Mouse (Mus musculus) midbrain, embryonic 14.5 days (tissue): ENCODE data around the gene Slc39a2. TPM values are rescaled to one million over a fixed set of nuclear protein-coding genes. Genes with fewer than 3 reads are reported as not detected.
A peak's percentile ranks its signal among the peaks of the same experiment; 100 is the strongest.

Source experiments
- ATAC-seq: fragments of 200-750 bp; cut with Nextera tagmentation; 2 replicates; pipeline ENCODE4 v1.8.0; 2017; ENCODE audit warnings: moderate number of reproducible peaks, moderate library complexity; ENCODE audit not compliant: low FRiP score, low TSS enrichment
- DNase-seq: peaks from one replicate; pipeline ENCODE4 v3.0.0-alpha.2; 2015
- H3K27ac ChIP-seq: fragments of 300-500 bp; sonication (generic); replicated peaks from 2 replicates; pipeline ENCODE4 v1.5.1; 2014; ENCODE audit warnings: mild to moderate bottlenecking, low read depth, low read length, moderate library complexity
- H3K27me3 ChIP-seq: fragments of 300-500 bp; sonication (generic); 2 replicates; pipeline ENCODE4 v1.6.1; 2014; ENCODE audit warnings: low read length, control low read depth, mixed read lengths; ENCODE audit not compliant: control insufficient read depth, insufficient read depth
- H3K36me3 ChIP-seq: fragments of 300-500 bp; sonication (generic); 2 replicates; pipeline ENCODE4 v1.6.1; 2014; ENCODE audit warnings: low read length, control low read depth; ENCODE audit not compliant: control insufficient read depth, insufficient read depth
- H3K4me1 ChIP-seq: fragments of 300-500 bp; sonication (generic); 2 replicates; pipeline ENCODE4 v1.6.1; 2014; ENCODE audit warnings: mild to moderate bottlenecking, antibody characterized with exemption, low read length, control low read depth; ENCODE audit not compliant: control insufficient read depth, insufficient read depth
- H3K4me2 ChIP-seq: fragments of 300-500 bp; sonication (generic); 2 replicates; pipeline ENCODE4 v1.6.1; 2014; ENCODE audit warnings: mild to moderate bottlenecking, low read length, moderate library complexity
- H3K4me3 ChIP-seq: fragments of 300-500 bp; sonication (generic); replicated peaks from 2 replicates; pipeline ENCODE4 v1.5.1; 2014; ENCODE audit warnings: low read depth, low read length
- H3K9ac ChIP-seq: fragments of 300-500 bp; sonication (generic); replicated peaks from 2 replicates; pipeline ENCODE4 v1.6.1; 2014; ENCODE audit warnings: mild to moderate bottlenecking, low read length, moderate library complexity
- H3K9me3 ChIP-seq: fragments of 300-500 bp; sonication (generic); 2 replicates; pipeline ENCODE4 v1.6.1; 2016; ENCODE audit warnings: low read length, control low read depth, mixed read lengths; ENCODE audit not compliant: control insufficient read depth
- WGBS: fragments of 180-500 bp; shearing (Covaris S2); extraction: QIAGEN DNeasy Blood & Tissue Kit; methylation state at CpG from one replicate; pipeline ENCODE4 v1.1.7; 2014; 5-methylcytosine and 5-hydroxymethylcytosine counted together
- polyA plus RNA-seq: library from polyadenylated mRNA; unstranded; fragments of >200 nt; fragmentation: Nextera tagmentation; extraction: Ambion mirVana; gene quantifications from 2 replicates; pipeline ENCODE4 v1.2.1, GENCODE M21; 2014

The Slc39a2 gene
- polyA plus RNA-seq, 1 experiment from 2014 or later = 1.1 TPM

DNA sequence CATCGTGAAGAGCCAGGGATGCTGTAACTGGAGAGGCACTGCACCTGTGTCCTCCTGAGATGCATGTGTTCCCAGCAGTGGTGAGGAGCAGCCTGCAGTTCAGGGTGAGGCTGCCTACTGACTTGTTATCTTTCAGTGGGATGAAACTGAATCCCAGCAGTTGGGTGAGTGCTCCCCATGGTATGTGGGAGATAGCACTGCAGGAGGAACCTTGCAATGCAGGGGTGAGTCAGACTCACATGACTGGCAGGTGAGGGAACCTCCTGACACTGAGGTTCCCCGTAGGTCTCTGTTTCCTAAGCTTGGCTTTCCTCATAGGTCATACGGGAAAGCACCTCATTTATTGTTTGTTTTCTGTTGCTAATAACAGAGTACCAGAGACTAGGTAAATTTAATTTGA is 15.2 kb upstream of the Slc39a2 start:
- no peak overlapping the region for H3K4me2 ChIP-seq

GRCm38 (mm10) chr14:51883527-51884030 is 9.1 kb upstream of the Slc39a2 start:
- peak overlapping the region; percentile 81 for H3K27ac ChIP-seq
- no peak overlapping the region; the same call in 1 of the 2 replicates for H3K9ac ChIP-seq
- ATAC-seq (peak; percentile 32), DNase-seq (peak; percentile 83)
- WGBS = under 1% methylated on average over 4 of the region's 4 CpGs
- H3K4me1 ChIP-seq = peaks cover 12% of the 10 kb centered on the region
- peaks cover 20% of the 10 kb centered on the region for H3K36me3 ChIP-seq
- H3K4me3 ChIP-seq = peak overlapping the region; percentile 77
- peak overlapping the region; percentile 83 for H3K4me2 ChIP-seq
- H3K27me3 ChIP-seq = no peaks in the 10 kb centered on the region
- H3K9me3 ChIP-seq = no peaks in the 10 kb centered on the region

More for the DNA sequence above, 15.2 kb upstream of the Slc39a2 start:
- Histone ChIP-seq H3K9ac (no peak overlapping the region), H3K27ac (no peak overlapping the region), H3K9me3 (no peaks in the 10 kb centered on the region), H3K4me3 (no peak overlapping the region), H3K27me3 (no peaks in the 10 kb centered on the region), H3K4me1 (no peaks in the 10 kb centered on the region), H3K36me3 (no peaks in the 10 kb centered on the region)
- 83% methylated on average over 3 of the region's 3 CpGs for WGBS
- no peak for ATAC-seq
- no peak for DNase-seq

DNA sequence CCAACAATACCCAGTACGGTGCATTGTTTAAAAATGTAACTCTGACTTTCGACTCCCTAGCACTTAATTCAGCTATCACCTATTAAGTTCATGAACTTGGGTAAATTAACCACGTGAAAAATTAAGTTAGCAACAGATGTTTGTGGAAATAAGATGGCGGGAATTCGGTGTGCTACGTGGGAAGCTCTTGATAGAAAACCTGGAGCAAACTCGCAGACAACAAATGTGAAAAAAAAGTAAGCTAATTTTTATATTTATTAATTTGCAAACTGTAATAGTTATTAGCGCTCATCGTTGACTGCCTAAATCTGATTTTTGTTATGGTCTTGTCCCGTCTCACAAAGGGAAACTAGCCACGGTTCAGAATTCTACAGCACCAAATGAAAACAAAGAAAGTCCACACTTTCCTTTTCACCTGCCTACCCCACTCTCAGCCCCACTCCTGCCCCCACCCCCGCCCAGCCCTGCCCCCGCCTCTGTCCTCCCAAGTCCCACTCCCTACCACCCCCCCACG is 8.6 kb upstream of the Slc39a2 start:
- Histone ChIP-seq H3K4me1 (peaks cover 12% of the 10 kb centered on the region), H3K27me3 (no peaks in the 10 kb centered on the region), H3K27ac (peak overlapping the region; percentile 81), H3K9me3 (no peaks in the 10 kb centered on the region), H3K36me3 (peaks cover 26% of the 10 kb centered on the region), H3K9ac (peak overlapping the region; percentile 76), H3K4me3 (peak overlapping the region; percentile 77), H3K4me2 (peak overlapping the region; percentile 83)
- peak; percentile 69 for DNase-seq
- WGBS = 1% methylated on average over 14 of the region's 14 CpGs
- ATAC-seq = peak; percentile 4

DNA sequence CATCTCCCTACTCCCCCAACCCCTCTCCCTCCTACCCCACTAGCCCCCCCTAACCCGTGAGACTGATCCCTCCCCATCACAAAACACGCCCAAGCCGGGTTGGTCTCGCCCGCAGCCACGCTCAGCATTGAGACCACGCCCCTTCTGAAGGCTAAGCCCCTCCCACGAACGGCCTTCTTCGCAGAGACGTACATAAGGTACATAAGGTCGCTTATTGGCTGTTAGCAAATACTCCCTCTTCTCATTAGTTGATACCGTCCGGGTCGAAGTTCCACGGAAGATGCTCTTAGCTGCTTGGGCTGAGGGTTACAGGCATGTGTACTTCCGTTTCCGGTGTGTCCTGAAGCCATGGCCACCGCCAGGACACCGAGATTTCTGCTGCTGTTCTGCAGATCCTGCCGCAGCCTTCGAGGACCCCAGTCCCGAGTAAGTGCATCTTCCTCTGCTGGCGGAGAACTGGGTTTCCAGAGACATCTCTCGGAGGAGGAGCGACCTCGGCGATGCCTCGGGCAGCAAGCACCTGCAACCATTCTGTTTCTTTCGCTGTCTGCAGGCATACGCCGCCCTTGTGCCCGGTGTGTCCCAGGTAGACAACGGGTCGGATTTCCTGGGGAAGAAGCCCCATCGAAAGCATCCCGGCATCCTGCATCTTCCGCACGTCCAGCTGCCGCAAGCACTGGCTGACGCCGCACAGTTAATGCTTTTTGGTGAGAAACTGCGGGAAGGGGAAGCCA is 7.9 kb upstream of the Slc39a2 start, which contains the start of gene Mettl17:
Gene Mettl17, plus strand, starts transcription at position 245 of the 734 bp plus-strand sequence.
- Histone ChIP-seq H3K36me3 (peaks cover 32% of the 10 kb centered on the region), H3K4me3 (peak within 1 kb of the TSS; percentile 77), H3K9me3 (no peaks in the 10 kb centered on the region), H3K4me2 (peak within 1 kb of the TSS; percentile 83), H3K9ac (peak within 1 kb of the TSS; percentile 76), H3K27me3 (no peaks in the 10 kb centered on the region), H3K4me1 (peaks cover 12% of the 10 kb centered on the region), H3K27ac (peak within 1 kb of the TSS; percentile 81)
- ATAC-seq (peak; percentile 97), DNase-seq (peak; percentile 98)
- under 1% methylated on average over 43 of the region's 43 CpGs for WGBS

DNA sequence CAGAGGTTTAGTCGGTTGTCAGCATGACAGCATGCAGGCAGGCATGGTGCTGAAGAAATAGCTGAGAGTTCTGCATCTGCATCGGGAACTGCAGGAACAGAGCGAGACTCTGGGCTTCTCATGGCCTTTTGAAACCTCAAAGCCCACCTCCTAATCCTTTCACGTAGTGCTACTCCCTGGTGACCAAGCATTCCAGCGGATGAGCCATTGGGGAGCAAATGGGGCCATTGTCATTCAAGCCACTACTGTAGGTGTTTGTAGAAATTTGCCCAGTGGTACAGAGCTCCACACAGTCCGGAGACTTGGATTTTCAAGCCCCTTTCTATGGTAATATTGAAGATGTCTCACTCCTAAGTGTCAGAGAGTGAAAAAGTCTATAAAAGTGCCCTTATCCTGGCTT is 6.6 kb upstream of the Slc39a2 start:
- 42% methylated on average over 6 of the region's 6 CpGs for WGBS
- ATAC-seq = no peak
- no peaks in the 10 kb centered on the region for H3K27me3 ChIP-seq

DNA sequence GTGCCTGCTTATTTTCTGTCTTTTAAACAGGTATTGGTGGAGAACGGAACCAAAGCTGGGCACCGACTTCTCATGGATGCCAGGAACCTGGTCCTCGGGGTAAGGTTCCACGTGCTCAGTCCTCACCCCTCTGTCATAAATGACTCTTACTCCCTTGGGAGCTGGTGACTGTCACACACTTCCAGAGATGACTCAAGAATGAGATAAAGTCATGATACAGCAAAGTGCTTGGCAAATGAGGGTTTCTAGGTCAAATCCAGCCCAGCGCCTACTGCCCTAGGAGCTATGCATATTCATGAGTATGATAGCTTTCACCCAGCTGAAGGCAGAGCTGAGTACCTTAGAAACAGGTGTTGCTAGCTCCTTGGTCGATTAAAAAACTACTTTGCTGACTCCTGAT is 2.9 kb upstream of the Slc39a2 start:
- Histone ChIP-seq H3K4me2 (no peak overlapping the region), H3K27ac (no peak overlapping the region), H3K4me3 (no peak overlapping the region), H3K9me3 (no peaks in the 10 kb centered on the region), H3K27me3 (no peaks in the 10 kb centered on the region), H3K4me1 (peaks cover 12% of the 10 kb centered on the region), H3K9ac (no peak overlapping the region), H3K36me3 (peaks cover 64% of the 10 kb centered on the region)
- ATAC-seq (no peak), DNase-seq (no peak)
- WGBS = 89% methylated on average over 6 of the region's 6 CpGs

More for the DNA sequence above, 6.6 kb upstream of the Slc39a2 start:
- peaks cover 43% of the 10 kb centered on the region for H3K36me3 ChIP-seq
- peak overlapping the region; percentile 77 for H3K4me3 ChIP-seq
- H3K9ac ChIP-seq = peak overlapping the region; percentile 76; the same call in 1 of the 2 replicates
- H3K4me1 ChIP-seq = peaks cover 12% of the 10 kb centered on the region
- DNase-seq = no peak
- H3K27ac ChIP-seq = no peak overlapping the region
- peak overlapping the region; percentile 83 for H3K4me2 ChIP-seq
- H3K9me3 ChIP-seq = no peaks in the 10 kb centered on the region

DNA sequence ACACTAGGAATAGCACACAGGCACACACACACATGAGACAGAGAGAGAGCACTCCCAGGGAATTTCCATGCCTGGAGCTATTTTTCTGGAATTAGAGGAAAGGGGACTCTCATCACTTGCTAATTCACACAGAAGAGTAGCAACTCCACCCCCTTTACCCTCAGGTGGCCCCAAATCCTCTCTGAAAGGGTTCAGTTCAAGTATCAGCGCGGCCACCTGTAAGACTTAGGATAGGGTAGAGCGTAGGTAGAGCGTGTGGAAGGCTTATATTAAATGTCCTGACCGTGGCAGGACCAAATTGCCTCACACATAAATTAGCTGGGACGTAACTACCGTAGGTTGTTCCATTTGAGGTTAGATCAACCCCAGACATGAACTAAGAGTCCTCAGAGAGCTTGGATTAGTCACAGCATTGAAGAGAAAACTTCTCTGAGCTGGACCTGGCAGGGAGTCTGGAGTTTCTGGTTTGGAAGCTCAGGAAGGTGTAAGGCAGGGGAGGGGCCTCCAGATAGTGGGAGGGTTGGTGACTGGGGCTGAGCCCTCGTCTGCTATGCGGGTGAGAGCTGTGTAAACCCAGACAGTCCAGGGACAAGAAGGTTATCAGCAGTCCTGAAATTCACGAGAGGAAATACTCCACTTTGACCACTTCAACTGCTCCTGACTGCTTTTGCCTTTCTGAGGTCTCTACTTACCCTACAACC is 555 bp downstream of the Slc39a2 start:
- H3K27ac ChIP-seq = no peak overlapping the region
- no peaks in the 10 kb centered on the region for H3K27me3 ChIP-seq
- peaks cover 55% of the 10 kb centered on the region for H3K36me3 ChIP-seq
- no peak overlapping the region for H3K4me3 ChIP-seq
- H3K9me3 ChIP-seq = no peaks in the 10 kb centered on the region
- no peak overlapping the region for H3K4me2 ChIP-seq
- no peaks in the 10 kb centered on the region for H3K4me1 ChIP-seq
- 29% methylated on average over 10 of the region's 10 CpGs for WGBS
- H3K9ac ChIP-seq = no peak overlapping the region
- DNase-seq (no peak), ATAC-seq (no peak)

DNA sequence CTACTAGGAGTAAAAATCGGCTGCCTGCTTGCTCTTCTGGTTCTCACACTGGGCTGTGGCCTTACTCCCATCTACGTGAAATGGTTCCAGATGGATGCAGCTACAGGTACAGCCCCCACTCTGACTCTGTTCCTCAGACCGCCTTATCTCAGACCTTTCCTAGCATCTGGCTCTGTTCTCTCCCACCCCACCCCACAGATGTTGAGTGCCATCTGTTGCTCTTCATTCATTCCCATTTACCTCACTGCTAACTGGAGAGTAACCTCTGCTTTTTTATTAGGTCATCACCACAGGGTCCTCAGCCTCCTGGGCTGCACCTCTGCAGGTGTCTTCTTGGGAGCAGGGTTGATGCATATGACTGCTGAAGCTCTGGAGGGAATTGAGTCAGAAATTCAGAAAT is 1.1 kb downstream of the Slc39a2 start:
- Histone ChIP-seq H3K36me3 (peaks cover 50% of the 10 kb centered on the region), H3K4me2 (no peak overlapping the region), H3K9ac (no peak overlapping the region), H3K27ac (no peak overlapping the region), H3K27me3 (no peaks in the 10 kb centered on the region), H3K4me3 (no peak overlapping the region), H3K9me3 (no peaks in the 10 kb centered on the region), H3K4me1 (no peaks in the 10 kb centered on the region)
- no peak for DNase-seq
- no peak for ATAC-seq
- WGBS = 61% methylated on average over 3 of the region's 3 CpGs
